Mouse (Mus musculus) embryonic facial prominence, embryonic 10.5 days (tissue): ENCODE measurements around the gene Nptn. TPM values are rescaled to one million over a fixed set of nuclear protein-coding genes. Genes with fewer than 3 reads are reported as not detected.

Experiments
- DNase-seq: peaks from one replicate; pipeline ENCODE4 v3.0.0-alpha.2; 2017; ENCODE audit warnings: low spot score
- H3K27ac ChIP-seq: fragments of 300-500 bp; sonication (generic); replicated peaks from 2 replicates; pipeline ENCODE4 v1.5.1; 2016; ENCODE audit warnings: mild to moderate bottlenecking
- H3K27me3 ChIP-seq: fragments of 300-500 bp; sonication (generic); replicated peaks from 2 replicates; pipeline ENCODE4 v1.6.1; 2016; ENCODE audit warnings: low read depth, mild to moderate bottlenecking; ENCODE audit not compliant: poor library complexity, severe bottlenecking
- H3K36me3 ChIP-seq: fragments of 300-500 bp; sonication (generic); replicated peaks from 2 replicates; pipeline ENCODE4 v1.6.1; 2016; ENCODE audit warnings: mild to moderate bottlenecking, moderate library complexity
- H3K4me1 ChIP-seq: fragments of 300-500 bp; sonication (generic); 2 replicates; pipeline ENCODE4 v1.6.1; 2016
- H3K4me3 ChIP-seq: fragments of 300-500 bp; sonication (generic); 2 replicates; pipeline ENCODE4 v1.5.1; 2016; ENCODE audit warnings: mild to moderate bottlenecking, moderate library complexity
- H3K9me3 ChIP-seq: fragments of 300-500 bp; sonication (generic); 2 replicates; pipeline ENCODE4 v1.6.1; 2016; ENCODE audit warnings: mild to moderate bottlenecking
- WGBS: fragments of 180-500 bp; shearing (Covaris S2); methylation state at CpG from one replicate; pipeline ENCODE4 v1.1.7; 2016; 5-methylcytosine and 5-hydroxymethylcytosine counted together
- polyA plus RNA-seq: library from polyadenylated mRNA; unstranded; fragments of >200 nt; fragmentation: Nextera tagmentation; extraction: Ambion mirVana; gene quantifications from 2 replicates; pipeline ENCODE4 v1.2.1, GENCODE M21; 2016

Gene Nptn
- polyA plus RNA-seq, 1 experiment from 2014 or later: 51.3 TPM

GRCm38 (mm10) chr9:58630441-58630840 lies 48.4 kb downstream of the Nptn start:
- Histone ChIP-seq H3K4me1 (no peaks in the 10 kb centered on the region), H3K27me3 (no peaks in the 10 kb centered on the region), H3K27ac (no peak overlapping the region), H3K4me3 (no peak overlapping the region), H3K9me3 (no peaks in the 10 kb centered on the region), H3K36me3 (peaks cover 57% of the 10 kb centered on the region)
- DNase-seq: no peak
- WGBS: 89% methylated on average over 2 of the region's 2 CpGs

- no peak for DNase-seq
These were observed 66.6 kb downstream of the Nptn start for GRCm38 (mm10) chr9:58648406-58649264.

GRCm38 (mm10) chr9:58649265-58649626 lies 67.2 kb downstream of the Nptn start:
- H3K27me3 ChIP-seq: no peaks in the 10 kb centered on the region
- H3K36me3 ChIP-seq: peaks cover 30% of the 10 kb centered on the region
- 73% methylated on average over 4 of the region's 4 CpGs for WGBS
- H3K27ac ChIP-seq: no peak overlapping the region
- no peak overlapping the region for H3K4me3 ChIP-seq
- no peak for DNase-seq
- H3K4me1 ChIP-seq: peaks cover 10% of the 10 kb centered on the region
- no peaks in the 10 kb centered on the region for H3K9me3 ChIP-seq

More at GRCm38 (mm10) chr9:58648406-58649264, 66.6 kb downstream of the Nptn start:
- H3K27me3 ChIP-seq: no peaks in the 10 kb centered on the region
- H3K4me3 ChIP-seq: no peak overlapping the region
- 68% methylated on average over 6 of the region's 6 CpGs for WGBS
- no peaks in the 10 kb centered on the region for H3K9me3 ChIP-seq
- peaks cover 36% of the 10 kb centered on the region for H3K36me3 ChIP-seq
- peaks cover 10% of the 10 kb centered on the region for H3K4me1 ChIP-seq
- no peak overlapping the region for H3K27ac ChIP-seq

GRCm38 (mm10) chr9:58651993-58652392 lies 70.0 kb downstream of the Nptn start:
- Histone ChIP-seq H3K4me3 (no peak overlapping the region), H3K36me3 (peaks cover 22% of the 10 kb centered on the region; the same call in 1 of the 2 replicates), H3K9me3 (no peaks in the 10 kb centered on the region), H3K27me3 (no peaks in the 10 kb centered on the region), H3K4me1 (peaks cover 10% of the 10 kb centered on the region), H3K27ac (no peak overlapping the region)
- no peak for DNase-seq
- 65% methylated on average over 4 of the region's 4 CpGs for WGBS

- DNase-seq: no peak
- 78% methylated on average over 4 of the region's 4 CpGs for WGBS
- H3K9me3 ChIP-seq: no peaks in the 10 kb centered on the region
- H3K27me3 ChIP-seq: no peaks in the 10 kb centered on the region
- no peak overlapping the region for H3K27ac ChIP-seq
- H3K4me1 ChIP-seq: no peaks in the 10 kb centered on the region
- H3K4me3 ChIP-seq: no peak overlapping the region
- H3K36me3 ChIP-seq: peaks cover 28% of the 10 kb centered on the region
These were observed 72.5 kb downstream of the Nptn start for GRCm38 (mm10) chr9:58654494-58654893.

GRCm38 (mm10) chr9:58656396-58656795 lies 74.4 kb downstream of the Nptn start:
- Histone ChIP-seq H3K4me3 (no peak overlapping the region), H3K27me3 (no peaks in the 10 kb centered on the region), H3K9me3 (no peaks in the 10 kb centered on the region), H3K4me1 (no peaks in the 10 kb centered on the region), H3K27ac (no peak overlapping the region), H3K36me3 (peaks cover 29% of the 10 kb centered on the region)
- no peak for DNase-seq
- WGBS: 66% methylated on average over 2 of the region's 2 CpGs

- H3K9me3 ChIP-seq: no peaks in the 10 kb centered on the region
- H3K4me1 ChIP-seq: no peaks in the 10 kb centered on the region
- peaks cover 27% of the 10 kb centered on the region for H3K36me3 ChIP-seq
- no peak for DNase-seq
- no peak overlapping the region for H3K27ac ChIP-seq
- WGBS: 90% methylated on average over 2 of the region's 2 CpGs
- no peak overlapping the region for H3K4me3 ChIP-seq
- H3K27me3 ChIP-seq: no peaks in the 10 kb centered on the region
These were observed 74.8 kb downstream of the Nptn start for GRCm38 (mm10) chr9:58656824-58657223.

- WGBS: 84% methylated on average over 5 of the region's 5 CpGs
- Histone ChIP-seq H3K36me3 (peaks cover 36% of the 10 kb centered on the region), H3K4me1 (no peaks in the 10 kb centered on the region), H3K4me3 (no peak overlapping the region), H3K27ac (0 out of 2 replicates have a peak overlapping the region, but pooled peaks have one; percentile 7), H3K9me3 (no peaks in the 10 kb centered on the region), H3K27me3 (no peaks in the 10 kb centered on the region)
- no peak for DNase-seq
These were observed 75.9 kb downstream of the Nptn start for GRCm38 (mm10) chr9:58657735-58658512.

GRCm38 (mm10) chr9:58658596-58659309 lies 76.7 kb downstream of the Nptn start:
- Histone ChIP-seq H3K27ac (0 out of 2 replicates have a peak overlapping the region, but pooled peaks have one; percentile 7), H3K4me1 (no peaks in the 10 kb centered on the region)
- 90% methylated on average over 4 of the region's 4 CpGs for WGBS

GRCm38 (mm10) chr9:58659331-58659730 lies 77.3 kb downstream of the Nptn start:
- 83% methylated on average over 3 of the region's 3 CpGs for WGBS
- Histone ChIP-seq H3K9me3 (no peaks in the 10 kb centered on the region), H3K27ac (no peak overlapping the region; the same call in 1 of the 2 replicates), H3K4me3 (no peak overlapping the region), H3K4me1 (no peaks in the 10 kb centered on the region), H3K27me3 (no peaks in the 10 kb centered on the region), H3K36me3 (peaks cover 36% of the 10 kb centered on the region)
- DNase-seq: no peak

More at GRCm38 (mm10) chr9:58658596-58659309, 76.7 kb downstream of the Nptn start:
- DNase-seq: no peak
- Histone ChIP-seq H3K9me3 (no peaks in the 10 kb centered on the region), H3K36me3 (peaks cover 36% of the 10 kb centered on the region), H3K27me3 (no peaks in the 10 kb centered on the region), H3K4me3 (no peak overlapping the region)

- Histone ChIP-seq H3K4me3 (no peak overlapping the region), H3K4me1 (no peaks in the 10 kb centered on the region), H3K9me3 (no peaks in the 10 kb centered on the region), H3K36me3 (peaks cover 41% of the 10 kb centered on the region), H3K27ac (peak overlapping the region; percentile 35; the same call in 1 of the 2 replicates), H3K27me3 (no peaks in the 10 kb centered on the region)
- DNase-seq: no peak
- 89% methylated on average over 9 of the region's 9 CpGs for WGBS
These were observed 77.9 kb downstream of the Nptn start for GRCm38 (mm10) chr9:58659989-58660388.

- H3K4me1 ChIP-seq: no peaks in the 10 kb centered on the region
- H3K4me3 ChIP-seq: no peak overlapping the region
- peaks cover 46% of the 10 kb centered on the region for H3K36me3 ChIP-seq
- H3K9me3 ChIP-seq: no peaks in the 10 kb centered on the region
- WGBS: 92% methylated on average over 3 of the region's 3 CpGs
- no peak overlapping the region for H3K27ac ChIP-seq
- H3K27me3 ChIP-seq: no peaks in the 10 kb centered on the region
- DNase-seq: no peak
These were observed 78.6 kb downstream of the Nptn start for GRCm38 (mm10) chr9:58660673-58661072.
